Mouse (Mus musculus): ENCODE measurements at regions not wholly inside any gene's neighbourhood (a gene's known extent, or its start where the extent isn't known, plus 50 kb on each side); places are given as distances from the start of the nearest gene placed in this dataset.

DNA sequence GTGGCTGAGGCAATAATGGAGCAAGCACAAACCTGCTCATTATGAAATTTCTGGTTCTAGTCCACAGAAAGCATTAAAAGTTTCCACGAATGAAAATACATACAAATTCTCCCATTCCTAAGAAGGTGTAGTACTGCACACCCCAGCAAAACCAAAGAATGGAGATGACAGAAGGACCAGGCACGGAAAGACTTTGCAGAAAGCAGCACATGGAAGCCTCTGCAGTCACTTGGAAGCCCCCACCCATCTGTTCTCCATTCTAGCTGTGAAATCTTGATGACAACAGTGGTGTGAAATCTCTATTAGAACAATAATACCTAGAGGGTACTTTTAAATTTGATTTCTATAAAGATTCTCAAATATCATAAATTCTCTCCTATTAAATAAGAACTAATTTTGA lies 319.3 kb downstream of the Grxcr1 start:
- no peak for TF ChIP-seq POLR2A (IDR thresholded peaks at IDR 0.05; ENCODE audit: insufficient read length, low read depth)
- no peak for TF ChIP-seq TCF3 (IDR thresholded peaks at IDR 0.05; ENCODE audit: insufficient read length, low read depth)
- TF ChIP-seq E2F4 (IDR thresholded peaks at IDR 0.05; ENCODE audit: insufficient read depth), result no peak
- no peak for TF ChIP-seq POLR2AphosphoS2 (IDR thresholded peaks at IDR 0.05; ENCODE audit: insufficient read length, low read depth)
- TF ChIP-seq CEBPB (IDR thresholded peaks at IDR 0.05; ENCODE audit: insufficient read depth, poor library complexity, severe bottlenecking), result no peak
- no peak for TF ChIP-seq REST (IDR thresholded peaks at IDR 0.05; ENCODE audit: insufficient read depth, insufficient read length)
- no peak for TF ChIP-seq SRF (IDR thresholded peaks at IDR 0.05; ENCODE audit: control insufficient read depth, insufficient read length, low read depth)
- TF ChIP-seq MYOD1 (IDR thresholded peaks at IDR 0.05; ENCODE audit: control insufficient read depth in 1 of 3, insufficient read length in 2 of 3, low read depth in 2 of 3), result no peak
- no peak for TF ChIP-seq TCF12 (IDR thresholded peaks at IDR 0.05; ENCODE audit: insufficient read depth, poor library complexity, severe bottlenecking)
- no peak for TF ChIP-seq USF1 (IDR thresholded peaks at IDR 0.05; ENCODE audit: low read depth)
- no peak for TF ChIP-seq MAX (IDR thresholded peaks at IDR 0.05; ENCODE audit: low read depth)
- no peak for TF ChIP-seq MYOG (IDR thresholded peaks at IDR 0.05; ENCODE audit: control insufficient read depth in 1 of 3, insufficient read depth in 1 of 3, insufficient read length in 2 of 3, low read depth in 2 of 3)

All from myocyte (in vitro differentiated cells).